Mouse (Mus musculus) lung, embryonic 15.5 days (tissue): ENCODE data around the gene Osbp. TPM values are rescaled to one million over a fixed set of nuclear protein-coding genes. Genes with fewer than 3 reads are reported as not detected.
"Not testable (repeated sequence)": the region's sequence is repeated elsewhere in the genome, so short reads cannot be mapped to it uniquely, and the experiment has no call there.

Experiments used
- ATAC-seq: fragments of 200-750 bp; cut with Nextera tagmentation; 2 replicates; pipeline ENCODE4 v1.8.0; 2017; ENCODE audit warnings: moderate number of reproducible peaks, borderline replicate concordance; ENCODE audit not compliant: low FRiP score, low TSS enrichment; ENCODE audit errors: extremely low read depth
- H3K27ac ChIP-seq: fragments of 300-500 bp; sonication (generic); 2 replicates; pipeline ENCODE4 v1.5.1; 2015; ENCODE audit warnings: moderate library complexity, mild to moderate bottlenecking, inconsistent platforms
- H3K27me3 ChIP-seq: fragments of 300-500 bp; sonication (generic); 2 replicates; pipeline ENCODE4 v1.6.1; 2015; ENCODE audit warnings: inconsistent platforms
- H3K36me3 ChIP-seq: fragments of 300-500 bp; sonication (generic); 2 replicates; pipeline ENCODE4 v1.6.1; 2015; ENCODE audit warnings: inconsistent platforms
- H3K4me1 ChIP-seq: fragments of 300-500 bp; sonication (generic); 2 replicates; pipeline ENCODE4 v1.6.1; 2015; ENCODE audit warnings: inconsistent platforms
- H3K4me2 ChIP-seq: fragments of 300-500 bp; sonication (generic); 2 replicates; pipeline ENCODE4 v1.6.1; 2015; ENCODE audit warnings: inconsistent platforms, mild to moderate bottlenecking, moderate library complexity
- H3K4me3 ChIP-seq: fragments of 300-500 bp; sonication (generic); 2 replicates; pipeline ENCODE4 v1.5.1; 2015; ENCODE audit warnings: mild to moderate bottlenecking, inconsistent platforms
- H3K9ac ChIP-seq: fragments of 300-500 bp; sonication (generic); 2 replicates; pipeline ENCODE4 v1.6.1; 2015; ENCODE audit warnings: inconsistent platforms
- H3K9me3 ChIP-seq: fragments of 300-500 bp; sonication (generic); 2 replicates; pipeline ENCODE4 v1.6.1; 2016; ENCODE audit warnings: inconsistent platforms
- WGBS: fragments of 180-500 bp; shearing (Covaris S2); methylation state at CpG from one replicate; pipeline ENCODE4 v1.1.7; 2015; 5-methylcytosine and 5-hydroxymethylcytosine counted together
- polyA plus RNA-seq: library from polyadenylated mRNA; unstranded; fragments of >200 nt; fragmentation: Nextera tagmentation; extraction: Ambion mirVana; gene quantifications from 2 replicates; pipeline ENCODE4 v1.2.1, GENCODE M21; 2015

Gene Osbp
- polyA plus RNA-seq: 3.6 and 3.9 TPM in 2 replicates

GRCm38 (mm10) chr19:11965023-11965942 lies at the start of gene Osbp:
Gene Osbp, plus strand, starts transcription at chr19:11965941.
- WGBS: under 1% methylated on average over 34 of the region's 59 CpGs
- Histone ChIP-seq H3K9ac (peak within 1 kb of the TSS; percentile 74), H3K27me3 (no peaks in the 10 kb centered on the region), H3K36me3 (peaks cover 7% of the 10 kb centered on the region; the same call in 1 of the 2 replicates), H3K4me1 (peaks cover 11% of the 10 kb centered on the region), H3K27ac (peak within 1 kb of the TSS; percentile 76), H3K9me3 (no peaks in the 10 kb centered on the region), H3K4me2 (peak within 1 kb of the TSS; percentile 91), H3K4me3 (peak within 1 kb of the TSS; percentile 86)
- peak; percentile 97 for ATAC-seq

GRCm38 (mm10) chr19:11922068-11922467 lies 43.7 kb upstream of the Osbp start:
- ATAC-seq: no peak
- Histone ChIP-seq H3K4me2 (no peak overlapping the region), H3K27ac (no peak overlapping the region), H3K4me3 (no peak overlapping the region), H3K9ac (no peak overlapping the region), H3K27me3 (no peaks in the 10 kb centered on the region), H3K36me3 (peaks cover 58% of the 10 kb centered on the region), H3K9me3 (no peaks in the 10 kb centered on the region), H3K4me1 (no peaks in the 10 kb centered on the region)
- WGBS: 94% methylated on average over 1 of the region's 1 CpGs

GRCm38 (mm10) chr19:11922515-11922914 lies 43.2 kb upstream of the Osbp start:
- not testable (repeated sequence) for ATAC-seq, H3K27ac ChIP-seq, H3K9ac ChIP-seq, H3K4me3 ChIP-seq, H3K4me1 ChIP-seq, H3K9me3 ChIP-seq, H3K27me3 ChIP-seq, H3K4me2 ChIP-seq
- 89% methylated on average over 2 of the region's 2 CpGs for WGBS
- H3K36me3 ChIP-seq: peaks cover 63% of the 10 kb centered on the region

GRCm38 (mm10) chr19:11926380-11926779 lies 39.4 kb upstream of the Osbp start:
- Histone ChIP-seq H3K4me1 (no peaks in the 10 kb centered on the region), H3K36me3 (peaks cover 74% of the 10 kb centered on the region), H3K9me3 (no peaks in the 10 kb centered on the region), H3K27ac (no peak overlapping the region), H3K4me2 (no peak overlapping the region), H3K4me3 (no peak overlapping the region), H3K9ac (no peak overlapping the region), H3K27me3 (no peaks in the 10 kb centered on the region)
- WGBS: 89% methylated on average over 2 of the region's 2 CpGs
- ATAC-seq: no peak

- no peak overlapping the region for H3K27ac ChIP-seq
- no peak for ATAC-seq
- no peaks in the 10 kb centered on the region for H3K9me3 ChIP-seq
- 91% methylated on average over 4 of the region's 4 CpGs for WGBS
- H3K4me3 ChIP-seq: no peak overlapping the region
- no peaks in the 10 kb centered on the region for H3K4me1 ChIP-seq
- no peaks in the 10 kb centered on the region for H3K27me3 ChIP-seq
- no peak overlapping the region for H3K4me2 ChIP-seq
- no peak overlapping the region for H3K9ac ChIP-seq
- peaks cover 76% of the 10 kb centered on the region for H3K36me3 ChIP-seq
Measured at GRCm38 (mm10) chr19:11928025-11928748, 37.6 kb upstream of the Osbp start.

DNA sequence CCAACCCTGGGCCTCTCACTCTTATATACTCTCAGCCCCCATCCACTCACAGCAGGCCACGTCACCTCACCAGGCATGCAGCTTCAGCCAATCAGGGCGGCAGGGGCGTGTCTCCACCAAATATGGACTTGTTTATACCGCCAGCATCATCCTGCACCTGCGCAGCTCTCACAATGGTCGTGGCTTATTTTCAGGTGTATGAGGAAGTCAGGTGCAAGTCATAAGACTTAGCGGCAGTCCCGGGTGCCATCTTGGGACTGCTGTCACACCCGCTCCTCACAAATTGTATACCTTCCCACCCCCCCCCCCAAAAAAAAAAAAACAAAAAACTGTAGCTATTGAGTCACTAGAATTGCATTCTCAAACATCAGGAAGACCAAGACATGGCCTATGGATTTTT lies 19.3 kb upstream of the Osbp start:
- H3K27me3 ChIP-seq, ATAC-seq, H3K4me3 ChIP-seq, H3K4me2 ChIP-seq, H3K4me1 ChIP-seq, H3K9me3 ChIP-seq, H3K9ac ChIP-seq, H3K27ac ChIP-seq: not testable (repeated sequence)
- H3K36me3 ChIP-seq: peaks cover 33% of the 10 kb centered on the region
- WGBS: 92% methylated on average over 9 of the region's 9 CpGs

DNA sequence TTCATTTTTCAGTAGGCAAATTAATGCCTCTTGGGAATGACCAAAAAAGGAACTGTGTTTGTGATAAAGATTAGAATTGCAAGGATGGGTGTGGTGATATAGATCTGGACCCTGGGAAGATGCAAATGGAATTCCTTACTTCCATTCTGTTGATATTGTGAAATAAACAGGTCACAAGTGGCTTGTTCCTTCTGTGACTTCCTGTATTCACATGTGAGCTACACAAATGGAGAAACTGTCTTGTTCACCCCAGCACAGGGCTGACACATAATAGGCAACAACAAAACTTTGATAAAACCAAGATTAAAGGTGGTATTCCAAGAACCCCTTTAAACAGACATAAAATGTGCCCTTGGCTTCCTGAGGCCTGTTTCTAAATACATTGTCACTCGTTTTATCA lies 15.9 kb upstream of the Osbp start:
- Histone ChIP-seq H3K27me3 (no peaks in the 10 kb centered on the region), H3K4me1 (no peaks in the 10 kb centered on the region), H3K9ac (no peak overlapping the region), H3K4me3 (no peak overlapping the region), H3K9me3 (no peaks in the 10 kb centered on the region), H3K36me3 (peaks cover 10% of the 10 kb centered on the region), H3K27ac (no peak overlapping the region), H3K4me2 (no peak overlapping the region)
- 50% methylated on average over 1 of the region's 1 CpGs for WGBS
- ATAC-seq: no peak

DNA sequence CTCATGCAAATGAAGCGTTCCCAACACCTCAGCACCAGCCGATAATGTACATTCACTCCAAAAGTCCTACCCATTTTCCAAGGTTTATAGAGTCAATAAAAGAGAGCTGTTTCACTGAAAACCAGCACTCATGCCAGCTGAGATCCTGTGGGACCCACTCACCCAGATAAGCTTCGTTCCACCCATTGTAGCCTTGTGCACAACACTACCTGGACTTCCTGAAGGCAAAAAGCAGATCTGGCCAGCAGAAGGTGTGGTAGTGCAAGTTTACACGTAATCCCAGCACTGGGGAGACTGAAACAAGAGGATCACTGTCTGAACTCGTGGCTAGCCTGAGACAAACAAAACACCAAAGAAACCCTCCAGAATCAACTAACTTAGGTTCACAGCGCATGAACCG lies 15.0 kb upstream of the Osbp start:
- no peak for ATAC-seq
- no peaks in the 10 kb centered on the region for H3K4me1 ChIP-seq
- no peaks in the 10 kb centered on the region for H3K9me3 ChIP-seq
- H3K36me3 ChIP-seq: peaks cover 3% of the 10 kb centered on the region
- H3K27ac ChIP-seq: no peak overlapping the region
- H3K9ac ChIP-seq: no peak overlapping the region
- no peak overlapping the region for H3K4me3 ChIP-seq
- WGBS: 68% methylated on average over 7 of the region's 7 CpGs
- H3K27me3 ChIP-seq: no peaks in the 10 kb centered on the region
- H3K4me2 ChIP-seq: no peak overlapping the region

DNA sequence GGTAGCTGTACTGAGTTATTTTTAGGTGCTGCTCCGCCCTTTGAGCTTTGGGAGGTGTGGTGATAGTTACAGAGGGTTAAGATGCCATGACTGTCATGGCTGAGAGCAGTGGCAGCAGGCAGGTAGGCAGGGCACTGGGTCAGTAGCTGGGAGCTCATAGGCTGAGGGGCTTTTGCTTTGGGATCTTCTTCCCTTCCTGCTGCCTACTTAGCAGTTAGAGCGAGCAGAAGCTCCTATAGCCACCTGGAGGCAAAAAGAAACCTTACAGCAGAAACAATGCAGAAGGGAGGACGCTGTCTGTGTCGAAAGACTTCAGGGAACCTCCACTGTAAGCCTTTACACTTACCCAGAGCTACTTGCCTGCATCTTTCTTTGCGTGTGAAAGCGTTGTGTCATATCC lies 11.5 kb upstream of the Osbp start:
- Histone ChIP-seq H3K27me3 (no peaks in the 10 kb centered on the region), H3K36me3 (no peaks in the 10 kb centered on the region), H3K9me3 (no peaks in the 10 kb centered on the region), H3K9ac (no peak overlapping the region), H3K4me1 (no peaks in the 10 kb centered on the region), H3K27ac (no peak overlapping the region), H3K4me2 (no peak overlapping the region), H3K4me3 (no peak overlapping the region)
- WGBS: 45% methylated on average over 6 of the region's 6 CpGs
- ATAC-seq: no peak

- Histone ChIP-seq H3K9ac (no peak overlapping the region), H3K4me3 (no peak overlapping the region), H3K4me2 (no peak overlapping the region), H3K9me3 (no peaks in the 10 kb centered on the region), H3K27me3 (no peaks in the 10 kb centered on the region), H3K4me1 (no peaks in the 10 kb centered on the region), H3K36me3 (no peaks in the 10 kb centered on the region), H3K27ac (no peak overlapping the region)
- no peak for ATAC-seq
- WGBS: 82% methylated on average over 5 of the region's 5 CpGs
Measured at GRCm38 (mm10) chr19:11956636-11957035, 9.1 kb upstream of the Osbp start.

DNA sequence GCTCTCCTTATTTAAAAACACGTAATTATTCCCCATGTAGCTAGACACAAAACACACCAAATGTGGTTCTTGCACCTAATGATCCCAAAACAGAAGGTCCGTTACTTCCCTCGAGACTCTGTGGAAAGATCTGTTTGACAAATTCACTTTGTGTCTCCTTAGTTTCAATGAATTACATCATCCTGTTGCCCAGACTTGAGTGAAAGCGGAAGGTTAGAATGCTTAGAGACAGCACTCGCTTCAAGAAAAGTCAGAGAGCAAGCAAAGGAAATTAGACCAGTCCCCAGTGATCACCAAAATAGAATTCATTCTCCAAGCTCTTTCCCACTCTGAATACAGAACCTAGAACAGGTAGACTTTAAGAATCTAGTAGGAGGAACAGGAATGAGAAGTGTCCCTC lies 8.3 kb upstream of the Osbp start:
- H3K36me3 ChIP-seq: no peaks in the 10 kb centered on the region
- 87% methylated on average over 5 of the region's 5 CpGs for WGBS
- H3K4me1 ChIP-seq: no peaks in the 10 kb centered on the region
- H3K4me3 ChIP-seq: no peak overlapping the region
- no peaks in the 10 kb centered on the region for H3K27me3 ChIP-seq
- H3K9me3 ChIP-seq: no peaks in the 10 kb centered on the region
- H3K27ac ChIP-seq: no peak overlapping the region
- ATAC-seq: no peak
- no peak overlapping the region for H3K4me2 ChIP-seq
- no peak overlapping the region for H3K9ac ChIP-seq

DNA sequence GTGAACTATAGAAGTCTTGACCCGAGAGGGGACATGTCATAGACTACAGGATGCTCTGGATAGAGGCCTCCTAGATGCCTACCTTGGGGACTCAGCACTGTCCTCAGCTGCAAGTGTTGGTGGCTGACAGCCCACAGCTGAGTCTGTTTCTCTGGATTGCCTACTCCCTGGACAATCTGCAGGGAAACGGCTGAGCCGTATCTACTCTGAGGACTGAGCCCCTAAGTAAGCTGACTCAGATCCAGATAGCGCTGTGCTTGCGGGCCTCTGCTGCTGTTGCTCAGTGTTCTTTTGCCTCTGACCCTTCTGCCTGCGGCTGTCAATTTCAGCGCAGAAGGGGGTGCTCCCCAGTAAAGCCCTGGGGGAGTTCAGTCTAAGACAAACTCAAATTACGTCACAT lies 7.9 kb upstream of the Osbp start:
- Histone ChIP-seq H3K9ac (no peak overlapping the region), H3K27ac (no peak overlapping the region), H3K4me2 (no peak overlapping the region), H3K36me3 (no peaks in the 10 kb centered on the region), H3K4me1 (no peaks in the 10 kb centered on the region), H3K27me3 (no peaks in the 10 kb centered on the region), H3K9me3 (no peaks in the 10 kb centered on the region), H3K4me3 (no peak overlapping the region)
- WGBS: 74% methylated on average over 8 of the region's 8 CpGs
- ATAC-seq: no peak
